Mouse (Mus musculus) embryonic facial prominence, embryonic 10.5 days (tissue): ENCODE results near the gene Ndc1. TPM values are rescaled to one million over a fixed set of nuclear protein-coding genes. Genes with fewer than 3 reads are reported as not detected.
A peak's percentile ranks its signal among the peaks of the same experiment; 100 is the strongest.

Experiments
- DNase-seq: peaks from one replicate; pipeline ENCODE4 v3.0.0-alpha.2; 2017; ENCODE audit warnings: low spot score
- H3K27ac ChIP-seq: fragments of 300-500 bp; sonication (generic); replicated peaks from 2 replicates; pipeline ENCODE4 v1.5.1; 2016; ENCODE audit warnings: mild to moderate bottlenecking
- H3K27me3 ChIP-seq: fragments of 300-500 bp; sonication (generic); replicated peaks from 2 replicates; pipeline ENCODE4 v1.6.1; 2016; ENCODE audit warnings: low read depth, mild to moderate bottlenecking; ENCODE audit not compliant: poor library complexity, severe bottlenecking
- H3K36me3 ChIP-seq: fragments of 300-500 bp; sonication (generic); replicated peaks from 2 replicates; pipeline ENCODE4 v1.6.1; 2016; ENCODE audit warnings: mild to moderate bottlenecking, moderate library complexity
- H3K4me1 ChIP-seq: fragments of 300-500 bp; sonication (generic); 2 replicates; pipeline ENCODE4 v1.6.1; 2016
- H3K4me3 ChIP-seq: fragments of 300-500 bp; sonication (generic); 2 replicates; pipeline ENCODE4 v1.5.1; 2016; ENCODE audit warnings: mild to moderate bottlenecking, moderate library complexity
- H3K9me3 ChIP-seq: fragments of 300-500 bp; sonication (generic); 2 replicates; pipeline ENCODE4 v1.6.1; 2016; ENCODE audit warnings: mild to moderate bottlenecking
- WGBS: fragments of 180-500 bp; shearing (Covaris S2); methylation state at CpG from one replicate; pipeline ENCODE4 v1.1.7; 2016; 5-methylcytosine and 5-hydroxymethylcytosine counted together
- polyA plus RNA-seq: library from polyadenylated mRNA; unstranded; fragments of >200 nt; fragmentation: Nextera tagmentation; extraction: Ambion mirVana; gene quantifications from 2 replicates; pipeline ENCODE4 v1.2.1, GENCODE M21; 2016

The Ndc1 gene
- polyA plus RNA-seq, 1 experiment from 2014 or later, result 51.5 TPM

DNA sequence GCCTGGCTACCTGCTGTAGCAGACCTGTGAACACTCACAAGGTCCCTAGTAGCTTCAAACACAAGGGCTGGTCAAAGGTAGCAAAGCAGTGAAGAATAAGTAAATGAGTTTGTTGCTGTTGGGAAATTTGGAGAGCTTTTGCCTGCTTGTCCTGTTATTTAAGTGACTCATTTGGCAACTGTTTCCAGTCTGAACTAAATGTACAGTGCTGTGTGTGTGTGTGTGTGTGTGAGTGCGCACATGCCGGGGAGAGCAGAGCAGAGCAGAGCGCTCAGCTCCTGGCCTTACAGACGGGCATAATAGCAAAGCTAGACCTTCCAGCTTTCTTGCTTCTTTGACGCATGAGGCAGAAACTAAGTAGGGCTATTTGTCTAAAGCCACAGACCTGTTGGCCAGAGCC, 65.1 kb downstream of the Ndc1 start:
- Histone ChIP-seq H3K4me3 (no peak overlapping the region), H3K9me3 (no peaks in the 10 kb centered on the region), H3K4me1 (peaks cover 29% of the 10 kb centered on the region), H3K27me3 (peaks cover 58% of the 10 kb centered on the region), H3K27ac (no peak overlapping the region), H3K36me3 (no peaks in the 10 kb centered on the region)
- DNase-seq, result no peak
- WGBS, result 84% methylated on average over 5 of the region's 5 CpGs

DNA sequence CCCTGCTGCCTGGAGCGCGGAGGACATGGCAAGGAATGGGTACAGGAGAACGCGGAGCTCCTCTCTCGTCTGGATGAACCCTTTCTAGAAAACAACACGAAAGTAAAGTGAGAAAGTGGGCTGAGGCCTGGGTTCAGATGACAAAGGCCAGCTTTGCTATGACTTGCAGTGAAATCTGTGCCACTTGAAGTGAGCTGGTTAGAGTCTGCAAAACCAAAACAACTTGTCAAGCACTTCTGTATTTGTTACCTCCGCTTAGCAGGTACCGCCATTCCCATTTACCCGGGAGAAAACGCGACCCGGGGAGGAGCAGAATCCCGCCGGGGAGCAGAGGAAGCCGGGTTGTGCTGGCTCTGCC, 66.4 kb downstream of the Ndc1 start:
- H3K36me3 ChIP-seq, result no peaks in the 10 kb centered on the region
- no peaks in the 10 kb centered on the region for H3K9me3 ChIP-seq
- H3K4me3 ChIP-seq, result peak overlapping the region; percentile 75
- no peak overlapping the region; the same call in 1 of the 2 replicates for H3K27ac ChIP-seq
- DNase-seq, result no peak
- peaks cover 71% of the 10 kb centered on the region for H3K27me3 ChIP-seq
- peaks cover 30% of the 10 kb centered on the region for H3K4me1 ChIP-seq
- WGBS, result 6% methylated on average over 15 of the region's 15 CpGs

DNA sequence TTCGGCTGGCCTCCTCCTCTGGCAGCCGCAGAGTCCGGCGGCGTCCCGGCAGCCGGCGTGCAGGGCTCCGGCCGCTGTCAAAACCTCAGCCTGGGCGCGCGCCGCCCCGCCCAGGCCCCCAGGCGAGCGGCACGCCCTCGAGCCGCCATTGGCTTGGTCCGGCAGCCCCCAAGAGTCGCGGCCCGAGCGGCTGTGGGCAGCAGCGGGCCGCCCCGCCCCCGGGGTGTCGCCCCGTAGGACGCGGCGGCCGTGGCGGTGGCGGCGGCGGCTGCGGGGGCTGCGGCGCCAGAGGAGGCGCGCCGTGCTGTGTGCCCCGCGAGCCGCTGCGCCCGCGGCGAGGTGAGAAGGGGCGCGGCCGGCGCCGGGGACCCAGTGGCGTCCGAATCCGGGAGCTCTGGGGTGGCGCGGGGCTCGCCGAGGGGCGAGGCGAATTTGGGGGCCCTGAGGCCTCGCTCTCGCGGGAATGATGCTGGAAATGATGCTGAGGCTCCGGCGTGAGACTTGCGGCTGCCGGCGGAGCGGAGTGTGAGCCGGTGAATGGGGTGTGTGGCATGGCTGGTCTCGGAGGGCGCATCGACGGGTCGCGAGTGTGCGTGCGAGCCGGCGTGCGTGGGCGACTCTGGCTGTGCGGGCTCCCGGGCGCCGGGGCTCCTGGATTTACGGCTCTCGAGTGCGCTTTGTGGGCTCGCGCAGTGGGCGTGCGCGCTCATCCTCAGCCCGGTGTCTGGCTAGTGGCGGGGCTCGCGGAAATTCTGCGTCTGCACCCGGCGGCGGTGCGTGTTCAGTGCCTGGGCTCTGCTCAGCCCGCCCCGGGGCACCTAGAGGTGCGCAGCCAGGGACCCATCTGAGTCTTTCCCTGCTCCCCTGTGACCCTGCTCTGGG, 67.0 kb downstream of the Ndc1 start, which contains the start of gene Glis1:
Glis1 (plus strand) TSS at position 236 of the 882 bp plus-strand sequence.
- peaks cover 77% of the 10 kb centered on the region for H3K27me3 ChIP-seq
- no peaks in the 10 kb centered on the region for H3K9me3 ChIP-seq
- peak within 1 kb of the TSS; percentile 75 for H3K27ac ChIP-seq
- peak; percentile 86 for DNase-seq
- H3K4me1 ChIP-seq, result peaks cover 36% of the 10 kb centered on the region
- no peaks in the 10 kb centered on the region for H3K36me3 ChIP-seq
- under 1% methylated on average over 112 of the region's 112 CpGs for WGBS
- H3K4me3 ChIP-seq, result peak within 1 kb of the TSS; percentile 75

DNA sequence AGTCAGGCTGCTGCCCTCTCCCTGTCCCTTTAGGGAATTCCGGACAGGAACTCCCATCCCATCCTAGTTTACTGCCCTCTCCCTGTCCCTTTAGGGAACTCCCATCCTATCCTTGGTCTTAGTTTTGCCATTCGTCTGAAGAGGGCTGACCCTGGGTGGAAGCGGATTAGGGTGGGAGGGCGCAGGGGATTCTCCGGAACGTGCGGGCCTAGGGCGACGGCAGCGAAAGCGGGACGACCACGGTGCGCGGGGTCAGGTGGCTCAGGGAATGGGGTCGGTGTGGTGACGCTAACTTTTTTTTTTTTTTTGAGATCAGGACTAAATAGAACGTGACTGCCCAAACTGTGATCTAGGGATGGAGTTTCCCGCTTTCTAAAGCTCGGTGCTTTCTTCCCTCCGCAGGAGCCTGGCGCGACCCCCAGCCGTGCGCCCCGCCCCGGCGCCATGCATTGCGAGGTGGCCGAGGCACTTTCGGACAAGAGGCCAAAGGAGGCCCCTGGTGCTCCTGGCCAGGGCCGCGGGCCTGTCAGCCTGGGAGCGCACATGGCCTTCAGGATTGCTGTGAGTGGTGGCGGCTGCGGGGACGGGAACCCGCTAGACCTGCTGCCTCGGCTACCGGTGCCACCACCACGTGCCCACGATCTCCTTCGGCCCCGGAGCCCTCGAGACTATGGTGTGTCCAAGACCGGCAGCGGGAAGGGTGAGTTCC, 67.8 kb downstream of the Ndc1 start:
- Histone ChIP-seq H3K36me3 (no peaks in the 10 kb centered on the region), H3K9me3 (no peaks in the 10 kb centered on the region), H3K4me1 (peaks cover 41% of the 10 kb centered on the region), H3K4me3 (peak overlapping the region; percentile 75), H3K27me3 (peaks cover 85% of the 10 kb centered on the region), H3K27ac (peak overlapping the region; percentile 75)
- DNase-seq, result peak; percentile 53
- 2% methylated on average over 47 of the region's 47 CpGs for WGBS

DNA sequence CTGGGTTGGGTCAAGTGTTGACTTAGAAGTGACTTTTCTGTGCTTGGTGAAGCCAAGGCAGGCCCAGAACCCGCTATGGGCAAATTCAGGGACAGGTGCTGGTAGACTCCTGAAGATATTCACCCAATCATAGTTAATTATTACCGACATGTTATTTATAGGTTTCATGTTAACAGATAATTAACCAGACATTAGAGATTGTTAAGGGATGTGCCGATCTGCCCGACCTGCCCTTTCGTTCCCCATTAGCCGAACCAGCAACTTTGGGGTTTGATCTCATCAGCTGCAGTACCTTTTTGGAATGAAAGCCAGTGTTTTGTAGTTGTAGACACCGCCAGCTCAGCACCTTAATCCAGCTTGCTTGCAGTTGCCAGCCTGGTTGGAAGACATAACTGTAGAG, 68.9 kb downstream of the Ndc1 start:
- DNase-seq, result no peak
- Histone ChIP-seq H3K4me3 (no peak overlapping the region), H3K27me3 (peaks cover 96% of the 10 kb centered on the region), H3K9me3 (no peaks in the 10 kb centered on the region), H3K36me3 (no peaks in the 10 kb centered on the region), H3K27ac (no peak overlapping the region), H3K4me1 (peaks cover 52% of the 10 kb centered on the region)
- 82% methylated on average over 7 of the region's 7 CpGs for WGBS

DNA sequence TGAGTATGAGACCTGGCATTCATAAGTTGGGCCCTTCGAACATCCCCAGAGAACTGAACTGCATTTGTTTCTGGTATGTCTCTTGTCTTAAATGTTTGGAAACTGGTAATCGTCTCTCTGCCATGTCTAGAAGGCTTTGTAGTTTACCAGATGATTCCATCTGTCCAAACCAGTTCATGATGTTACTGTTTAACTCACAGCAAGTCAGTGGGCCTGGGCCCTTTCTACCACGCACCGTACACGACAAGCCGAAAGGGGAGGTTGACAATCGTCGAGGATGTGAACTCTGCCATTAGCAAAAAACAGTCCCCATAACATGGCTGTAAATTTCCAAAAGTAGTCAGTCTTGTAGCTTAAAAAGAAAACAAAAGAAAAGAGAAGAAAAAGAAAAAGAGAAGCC, 71.2 kb downstream of the Ndc1 start:
- no peak overlapping the region for H3K4me3 ChIP-seq
- peaks cover 71% of the 10 kb centered on the region for H3K4me1 ChIP-seq
- no peaks in the 10 kb centered on the region for H3K9me3 ChIP-seq
- WGBS, result 88% methylated on average over 8 of the region's 8 CpGs
- no peaks in the 10 kb centered on the region for H3K36me3 ChIP-seq
- peaks cover 100% of the 10 kb centered on the region for H3K27me3 ChIP-seq
- no peak overlapping the region for H3K27ac ChIP-seq
- DNase-seq, result no peak

DNA sequence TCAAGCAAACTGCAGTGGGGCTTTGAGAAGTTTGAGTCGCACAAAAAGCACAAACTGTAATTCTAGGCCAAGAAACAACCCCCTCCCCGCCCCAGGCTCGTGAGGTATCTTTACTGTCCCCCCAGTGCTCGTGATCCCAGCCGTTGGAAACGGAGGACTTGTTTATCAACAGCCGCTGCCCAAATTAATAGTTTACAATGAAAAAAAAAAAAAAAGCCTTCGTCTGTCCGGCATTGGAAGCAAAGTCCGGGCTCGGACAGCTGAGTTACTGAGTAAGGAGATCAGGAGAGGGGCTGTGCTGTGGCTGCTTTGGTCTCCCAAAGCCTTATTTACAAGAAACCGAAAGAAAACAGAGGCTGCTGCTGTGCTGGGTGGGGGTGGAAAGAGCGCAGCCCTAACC, 72.7 kb downstream of the Ndc1 start:
- H3K4me1 ChIP-seq, result peaks cover 59% of the 10 kb centered on the region
- H3K27ac ChIP-seq, result no peak overlapping the region
- WGBS, result 17% methylated on average over 13 of the region's 13 CpGs
- peak overlapping the region; percentile 32; the same call in 1 of the 2 replicates for H3K4me3 ChIP-seq
- H3K27me3 ChIP-seq, result peaks cover 100% of the 10 kb centered on the region
- 0 out of 2 replicates have a peak, but pooled peaks cover 6% of the 10 kb centered on the region for H3K9me3 ChIP-seq
- DNase-seq, result no peak
- no peaks in the 10 kb centered on the region for H3K36me3 ChIP-seq

DNA sequence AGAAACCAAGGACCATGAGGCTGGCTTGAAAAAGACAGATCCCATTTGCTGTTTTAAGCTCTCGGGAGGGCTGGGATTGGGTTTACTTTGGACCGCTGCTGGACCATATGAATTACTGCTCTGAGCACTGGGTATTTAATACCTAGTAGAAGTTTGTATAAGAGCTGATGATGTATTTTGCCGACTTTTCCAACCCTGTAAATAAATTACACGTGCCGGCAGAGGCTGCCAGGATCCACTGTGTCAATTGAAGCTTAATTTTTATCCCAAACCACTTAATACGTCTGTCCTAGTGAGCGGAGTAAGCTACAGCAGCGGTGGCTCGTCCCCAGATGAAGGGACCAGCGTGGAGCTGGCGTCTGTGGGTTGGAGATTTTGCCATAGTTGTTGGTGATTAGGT, 74.7 kb downstream of the Ndc1 start:
- Histone ChIP-seq H3K4me1 (peaks cover 51% of the 10 kb centered on the region), H3K9me3 (0 out of 2 replicates have a peak, but pooled peaks cover 6% of the 10 kb centered on the region), H3K36me3 (no peaks in the 10 kb centered on the region), H3K27me3 (peaks cover 88% of the 10 kb centered on the region), H3K27ac (no peak overlapping the region), H3K4me3 (no peak overlapping the region)
- DNase-seq, result no peak
- 72% methylated on average over 11 of the region's 11 CpGs for WGBS

DNA sequence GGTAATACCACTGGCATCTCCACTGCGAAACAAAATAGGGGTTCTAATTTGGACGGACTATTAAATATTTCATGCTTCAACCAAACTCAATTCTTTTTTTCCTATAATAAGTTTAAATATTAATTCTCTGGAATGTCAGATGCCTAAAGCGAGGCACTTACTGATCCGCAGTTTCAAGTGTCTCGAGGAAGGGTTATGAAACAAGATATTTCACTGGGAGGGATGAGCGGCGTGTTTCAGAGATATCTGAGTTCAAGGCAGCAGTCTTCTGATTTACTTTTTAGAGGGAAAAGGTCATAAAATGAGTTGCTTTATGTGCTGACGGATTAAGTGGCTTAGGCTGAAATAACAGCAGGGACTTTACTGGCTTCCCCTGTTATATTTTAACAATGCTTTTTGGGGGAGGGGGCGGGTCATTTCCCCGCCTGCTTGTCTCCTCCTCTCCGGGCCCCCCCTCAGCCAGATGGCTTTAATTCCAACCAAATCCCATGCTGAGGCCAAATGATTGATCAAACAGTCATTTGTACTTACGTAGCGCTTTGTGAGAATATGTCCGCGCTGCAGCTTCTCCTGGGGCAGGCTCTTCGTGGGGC, 75.4 kb downstream of the Ndc1 start:
- H3K27ac ChIP-seq, result peak overlapping the region; percentile 36; the same call in 1 of the 2 replicates
- peak; percentile 65 for DNase-seq
- no peaks in the 10 kb centered on the region for H3K36me3 ChIP-seq
- 37% methylated on average over 16 of the region's 16 CpGs for WGBS
- H3K4me1 ChIP-seq, result peaks cover 47% of the 10 kb centered on the region
- peaks cover 84% of the 10 kb centered on the region for H3K27me3 ChIP-seq
- 0 out of 2 replicates have a peak, but pooled peaks cover 6% of the 10 kb centered on the region for H3K9me3 ChIP-seq
- peak overlapping the region; percentile 23; the same call in 1 of the 2 replicates for H3K4me3 ChIP-seq

DNA sequence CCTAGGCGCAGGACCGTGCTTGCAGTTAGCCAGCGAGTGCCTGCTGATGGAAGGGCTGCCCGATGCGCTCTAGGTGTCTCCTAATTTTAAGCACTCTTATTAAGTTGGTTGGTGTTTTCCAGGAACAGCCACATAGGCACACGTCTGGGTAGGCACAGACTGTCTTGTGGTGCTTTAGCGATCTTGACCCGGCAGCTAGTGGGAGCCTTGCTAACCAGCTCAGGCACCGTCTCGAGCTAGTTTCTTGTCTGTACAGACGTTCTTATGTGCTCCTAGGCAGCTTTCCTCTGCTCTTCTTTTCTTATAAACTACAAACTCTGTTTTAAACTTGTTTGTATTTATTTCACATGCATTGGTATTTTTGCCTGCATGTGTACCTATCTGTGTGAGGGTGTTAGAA, 76.0 kb downstream of the Ndc1 start:
- Histone ChIP-seq H3K27ac (no peak overlapping the region), H3K4me1 (peaks cover 47% of the 10 kb centered on the region), H3K36me3 (no peaks in the 10 kb centered on the region), H3K27me3 (peaks cover 80% of the 10 kb centered on the region), H3K9me3 (0 out of 2 replicates have a peak, but pooled peaks cover 6% of the 10 kb centered on the region), H3K4me3 (peak overlapping the region; percentile 23; the same call in 1 of the 2 replicates)
- DNase-seq, result no peak
- WGBS, result 52% methylated on average over 11 of the region's 11 CpGs

DNA sequence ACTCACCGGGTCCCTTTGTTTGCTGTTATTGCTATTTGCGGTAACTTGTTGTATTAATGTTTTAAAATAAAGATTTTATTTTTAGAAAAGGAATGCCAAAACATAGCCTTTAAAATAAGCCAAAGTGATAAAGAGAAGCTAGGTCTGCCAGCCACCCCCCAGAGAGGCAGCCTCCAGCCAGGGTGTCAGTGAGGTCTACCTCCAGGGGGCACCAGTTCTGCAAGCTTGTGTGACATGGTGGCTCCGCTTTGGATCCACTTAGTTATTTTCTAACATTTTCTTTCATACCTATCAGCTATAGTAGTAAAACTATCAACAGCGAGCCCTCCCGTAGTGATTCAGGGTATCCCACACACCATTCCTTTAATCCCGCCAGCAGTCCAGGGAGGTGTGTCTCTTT, 80.9 kb downstream of the Ndc1 start:
- H3K4me3 ChIP-seq, result no peak overlapping the region
- 89% methylated on average over 6 of the region's 6 CpGs for WGBS
- DNase-seq, result no peak
- H3K36me3 ChIP-seq, result no peaks in the 10 kb centered on the region
- H3K27me3 ChIP-seq, result peaks cover 55% of the 10 kb centered on the region
- no peak overlapping the region for H3K27ac ChIP-seq
- H3K4me1 ChIP-seq, result peaks cover 30% of the 10 kb centered on the region
- H3K9me3 ChIP-seq, result 0 out of 2 replicates have a peak, but pooled peaks cover 6% of the 10 kb centered on the region

DNA sequence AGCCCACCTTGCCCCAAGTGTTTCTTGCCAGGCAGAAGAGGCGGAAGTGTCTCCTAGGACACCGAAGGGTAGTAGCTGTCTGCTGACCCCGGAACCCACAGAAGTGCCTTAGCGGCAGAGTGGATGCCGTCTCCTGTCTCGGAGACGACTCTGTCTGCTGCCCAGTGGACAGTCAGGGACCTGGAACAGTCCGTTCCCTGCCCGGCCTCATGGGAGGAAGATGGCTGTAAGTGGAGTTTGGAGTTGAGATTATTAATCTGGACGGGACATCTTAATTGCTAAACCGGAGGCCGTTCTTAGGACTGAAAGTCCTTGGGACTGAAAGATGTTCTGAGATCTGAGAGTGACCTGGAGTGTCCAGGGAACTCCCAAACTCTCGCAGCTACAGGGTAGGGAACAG, 81.9 kb downstream of the Ndc1 start:
- WGBS, result 91% methylated on average over 13 of the region's 13 CpGs

More for the DNA sequence above, 81.9 kb downstream of the Ndc1 start:
- H3K36me3 ChIP-seq, result no peaks in the 10 kb centered on the region
- peaks cover 45% of the 10 kb centered on the region for H3K27me3 ChIP-seq
- H3K9me3 ChIP-seq, result 0 out of 2 replicates have a peak, but pooled peaks cover 6% of the 10 kb centered on the region
- DNase-seq, result no peak
- H3K4me3 ChIP-seq, result no peak overlapping the region
- no peak overlapping the region for H3K27ac ChIP-seq
- H3K4me1 ChIP-seq, result peaks cover 32% of the 10 kb centered on the region
